Mouse (Mus musculus): ENCODE data around the gene Serpinb12.

Serpinb12 gene

DNA sequence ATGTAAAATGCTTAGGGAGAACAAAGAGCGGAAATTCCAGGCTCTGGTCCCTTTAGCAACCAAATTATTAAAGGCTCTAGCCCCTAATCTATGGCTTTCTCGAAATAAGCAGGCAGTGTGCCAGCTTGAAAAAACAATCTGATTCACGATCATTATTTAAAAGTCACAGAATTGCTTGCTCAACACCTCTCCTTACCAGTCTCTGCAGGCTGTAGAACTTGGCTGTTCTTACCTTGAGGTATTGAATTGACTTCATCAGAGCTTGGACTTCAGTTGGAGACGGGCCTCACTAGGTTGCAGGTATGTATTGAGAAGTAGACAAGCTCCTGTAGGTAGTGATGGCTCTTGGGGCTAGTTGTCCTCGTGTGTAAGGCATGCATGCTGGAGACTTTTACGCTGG, at the start of gene Serpinb12:
Serpinb12 (plus strand) TSS at position 185 of the 400 bp plus-strand sequence.
- WGBS, result 79% methylated on average over 6 of the region's 6 CpGs

DNA sequence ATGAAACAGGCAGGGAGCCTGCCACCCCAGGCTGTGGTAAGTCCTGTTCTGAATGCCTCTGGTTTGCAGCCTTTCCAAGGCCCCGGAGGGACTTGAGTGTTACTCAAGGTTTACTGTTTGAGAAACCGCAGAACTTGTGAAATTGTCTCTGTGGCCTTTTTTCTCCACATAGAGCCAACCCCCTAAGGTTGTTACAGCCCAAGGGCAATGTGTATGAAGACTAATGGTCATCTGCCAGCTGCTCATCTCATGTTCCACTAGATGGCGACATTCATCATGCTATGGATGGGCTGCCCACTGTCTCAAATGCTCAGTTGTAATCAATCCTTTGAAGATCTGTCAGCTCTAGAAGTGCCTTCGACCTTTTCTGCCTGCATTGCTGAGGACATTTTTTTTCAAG, 32.8 kb upstream of the Serpinb12 start:
- WGBS, result 39% methylated on average over 4 of the region's 4 CpGs

DNA sequence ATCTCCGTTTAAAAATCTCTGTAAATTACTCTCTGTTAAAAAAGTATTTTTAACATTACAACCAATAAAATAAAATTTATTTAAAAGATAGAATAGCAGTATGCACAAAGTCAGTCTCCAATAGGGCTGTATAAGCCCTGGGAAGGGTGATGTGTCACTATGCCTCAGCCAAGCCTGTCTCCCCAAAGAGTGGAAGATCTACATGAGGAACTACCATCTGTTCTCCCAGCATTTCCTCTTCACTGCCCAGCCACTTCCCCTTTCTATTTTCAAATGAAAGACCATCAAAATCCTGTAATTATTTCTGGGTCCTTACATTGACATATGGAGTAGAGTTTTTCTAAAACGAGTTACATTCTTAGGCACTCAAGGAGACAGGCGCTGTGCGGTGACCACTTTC, 2.3 kb upstream of the Serpinb12 start:
- WGBS, result 68% methylated on average over 4 of the region's 4 CpGs

DNA sequence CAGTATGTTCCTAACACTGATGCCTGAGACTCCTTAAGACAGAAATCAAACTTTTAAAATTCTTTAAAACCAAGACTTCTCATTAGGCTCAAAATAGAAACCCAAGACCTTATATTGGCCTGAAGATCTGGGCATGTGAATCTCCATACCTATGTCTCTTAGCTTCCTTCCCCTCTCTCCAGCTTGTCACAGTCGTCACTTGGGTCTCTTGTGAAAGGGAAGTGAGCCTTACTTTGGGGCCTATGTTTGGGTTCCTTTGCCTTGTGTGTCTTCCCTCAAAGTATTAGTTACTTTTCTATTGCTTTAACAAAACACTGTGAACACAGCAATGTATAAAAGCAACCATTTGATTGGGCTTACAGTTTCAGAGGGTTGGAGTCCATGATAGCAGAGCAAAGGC, 13.0 kb downstream of the Serpinb12 start:
- 79% methylated on average over 1 of the region's 1 CpGs for WGBS

DNA sequence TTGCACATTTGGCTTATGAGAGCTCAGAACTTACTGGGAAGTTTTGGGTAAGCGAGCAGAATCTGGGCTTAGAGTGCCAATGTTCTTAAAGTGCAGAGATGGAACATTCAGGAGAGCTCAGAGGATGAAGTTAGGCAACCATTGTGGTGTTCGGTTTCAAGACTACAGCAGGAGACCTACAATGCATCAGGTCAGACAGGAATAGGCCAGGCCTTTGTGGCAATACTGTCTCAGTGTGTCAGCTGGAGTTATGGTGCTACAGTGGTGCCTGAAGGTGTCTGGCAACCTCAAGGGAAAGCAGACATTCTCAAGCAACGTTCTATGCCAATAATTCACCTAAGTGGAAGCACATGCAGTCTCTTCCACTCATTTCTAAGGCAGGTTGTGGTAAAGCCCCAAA, 25.7 kb downstream of the Serpinb12 start:
- WGBS, result 86% methylated on average over 3 of the region's 3 CpGs

DNA sequence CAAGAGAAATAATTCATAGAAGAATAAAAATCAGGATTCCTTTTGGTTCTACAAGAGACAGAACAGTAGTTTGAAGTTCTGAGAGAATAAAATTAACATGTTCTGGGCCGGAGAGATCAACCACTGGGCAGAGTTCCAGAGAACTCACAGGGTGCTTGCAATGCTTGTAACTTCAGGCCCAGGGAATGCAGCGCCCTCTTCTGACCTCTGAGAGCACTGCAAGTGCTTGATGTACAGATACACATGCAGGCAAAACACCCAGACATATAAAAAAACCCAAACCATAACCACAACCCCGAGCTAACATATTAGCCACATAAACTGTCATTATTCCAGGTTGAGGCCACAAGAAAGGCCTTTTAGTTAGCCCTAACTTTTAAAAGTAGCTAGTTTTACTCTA, 26.8 kb downstream of the Serpinb12 start:
- 35% methylated on average over 3 of the region's 3 CpGs for WGBS

DNA sequence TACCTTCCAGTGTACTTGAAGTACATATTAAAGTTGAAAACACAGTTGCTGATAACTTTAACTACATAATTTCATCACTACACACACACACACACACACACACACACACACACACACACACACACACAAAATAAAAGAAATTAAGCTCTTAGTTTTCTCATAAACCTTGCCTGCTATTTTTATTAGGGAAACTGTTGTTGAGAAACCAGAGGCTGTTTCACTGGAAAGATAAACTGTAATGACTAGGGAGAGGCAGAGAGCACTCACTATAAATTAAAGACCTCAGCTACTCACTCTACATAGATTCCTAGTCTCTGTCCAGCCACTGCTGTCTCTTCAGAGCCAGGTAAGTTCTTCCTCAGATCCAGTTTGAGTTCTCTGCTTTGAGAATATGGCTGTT, 46.4 kb downstream of the Serpinb12 start, which contains the start of gene Serpinb13:
Serpinb13 (plus strand) TSS at position 301 of the 400 bp plus-strand sequence.

DNA sequence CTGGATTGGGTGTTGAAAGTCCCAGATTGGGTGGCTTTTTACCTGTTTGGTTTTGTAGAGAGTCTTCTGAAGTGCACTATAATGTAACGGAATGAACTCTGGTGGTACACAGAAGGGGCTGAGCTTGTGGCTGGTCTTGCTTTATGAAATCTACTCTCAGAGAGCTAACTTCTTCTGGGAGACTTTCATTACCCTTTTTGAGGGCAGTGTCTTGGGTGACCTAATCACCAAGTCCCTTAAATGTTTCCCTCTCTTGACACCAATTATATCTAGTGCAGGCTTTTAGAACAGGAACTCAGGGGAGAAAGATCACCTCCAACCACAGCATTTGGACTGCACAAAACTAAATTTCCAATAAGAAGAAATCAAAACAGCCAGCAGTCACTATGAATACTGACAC, 48.8 kb downstream of the Serpinb12 start:
- 93% methylated on average over 1 of the region's 1 CpGs for whole genome bisulfite sequencing

DNA sequence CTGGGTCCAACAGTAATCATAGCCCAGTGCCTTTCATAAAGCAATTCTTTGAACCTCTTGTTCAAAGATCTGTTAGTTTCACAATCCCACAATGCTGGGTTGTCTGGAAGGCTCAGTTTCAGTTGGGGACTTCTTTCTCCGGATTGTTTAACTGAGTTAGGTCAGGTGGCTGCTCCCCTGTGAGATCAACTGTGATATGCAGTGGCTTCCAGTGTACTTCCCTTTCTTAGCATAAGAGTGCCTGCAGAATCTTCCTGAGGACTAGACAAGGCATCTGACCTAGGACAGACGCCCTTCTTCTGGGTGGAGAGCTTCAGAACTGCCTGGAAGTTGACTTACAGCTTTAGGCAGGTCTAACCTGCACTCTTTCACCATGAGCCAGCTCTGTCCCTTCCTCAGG, 49.6 kb downstream of the Serpinb12 start:
- 75% methylated on average over 2 of the region's 2 CpGs for WGBS

DNA sequence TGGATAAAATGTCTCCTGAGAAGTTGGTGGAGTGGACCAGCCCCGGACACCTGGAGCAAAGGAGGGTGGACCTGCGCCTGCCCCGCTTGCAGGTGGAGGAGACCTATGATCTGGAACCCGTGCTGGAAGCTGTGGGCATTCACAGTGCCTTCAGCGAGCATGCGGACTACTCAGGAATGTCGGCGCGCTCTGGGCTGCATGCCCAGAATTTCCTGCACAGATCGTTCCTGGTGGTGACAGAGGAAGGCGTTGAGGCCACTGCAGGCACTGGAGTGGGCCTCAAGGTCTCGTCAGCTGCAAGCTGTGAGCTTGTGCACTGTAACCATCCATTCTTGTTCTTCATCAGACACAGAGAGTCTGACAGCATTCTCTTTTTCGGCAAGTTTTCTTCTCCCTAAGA, 66.2 kb downstream of the Serpinb12 start:
- 50% methylated on average over 13 of the region's 13 CpGs for WGBS

DNA sequence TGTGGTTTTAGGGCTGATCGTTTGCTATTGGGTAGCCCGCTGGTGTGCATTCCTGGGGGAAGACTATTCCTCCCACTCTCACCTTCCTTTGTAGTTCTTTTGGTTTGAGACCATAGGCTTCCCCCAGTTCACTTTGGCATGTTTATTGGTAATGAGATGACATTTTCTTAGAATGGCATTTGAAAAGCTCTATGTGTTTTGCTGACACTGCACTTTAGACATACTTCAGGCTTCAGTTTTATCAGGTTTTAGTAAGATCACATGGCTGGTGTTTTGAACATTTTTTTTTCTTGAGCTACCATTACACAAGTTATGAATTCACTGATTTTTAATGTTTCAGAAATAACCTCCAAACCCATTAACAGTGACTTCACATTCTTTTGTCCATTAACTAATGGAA, 67.5 kb downstream of the Serpinb12 start:
- 92% methylated on average over 2 of the region's 2 CpGs for WGBS

DNA sequence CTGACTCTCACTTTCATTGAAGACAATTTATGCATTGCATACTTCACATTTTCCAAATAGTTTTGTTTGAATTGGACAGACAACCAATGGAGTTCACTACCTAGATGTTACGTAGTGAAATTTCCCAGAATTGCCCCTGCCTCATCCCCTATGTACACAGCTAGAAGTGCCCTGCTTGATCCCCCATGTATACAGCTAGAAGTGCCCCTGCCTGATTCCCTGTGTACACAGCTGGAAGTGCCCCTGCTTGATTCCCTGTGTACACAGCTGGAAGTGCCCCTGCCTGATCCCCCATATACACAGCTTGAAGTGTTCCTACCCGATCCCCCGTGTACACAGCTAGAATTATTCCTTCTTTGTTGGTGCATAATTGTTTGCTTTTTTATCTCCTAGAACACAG, 72.1 kb downstream of the Serpinb12 start:
- 83% methylated on average over 3 of the region's 3 CpGs for WGBS
